Mouse (Mus musculus) G1E (cell line): ENCODE measurements around the gene Gpa33. TPM values are rescaled to one million over a fixed set of nuclear protein-coding genes. Genes with fewer than 3 reads are reported as not detected.
A peak's percentile ranks its signal among the peaks of the same experiment; 100 is the strongest.

Experiments used
- ATAC-seq: 2 replicates; pipeline ENCODE4 v1.8.0; 2016; ENCODE audit warnings: mild to moderate bottlenecking; ENCODE audit not compliant: insufficient number of reproducible peaks, poor library complexity, low FRiP score, severe bottlenecking; ENCODE audit errors: extremely low read depth
- DNase-seq: peaks from one replicate; pipeline ENCODE4 v3.0.0; 2012; ENCODE audit warnings: low spot score
- H3K27me3 ChIP-seq: 2 replicates; pipeline ENCODE4 v1.6.1; 2012; ENCODE audit warnings: mild to moderate bottlenecking, low read length, inconsistent platforms; ENCODE audit not compliant: insufficient read depth
- H3K36me3 ChIP-seq: replicated peaks from 2 replicates; pipeline ENCODE3; 2012; ENCODE audit warnings: mild to moderate bottlenecking, inconsistent platforms
- H3K4me1 ChIP-seq: 2 replicates; pipeline ENCODE4 v1.6.1; 2012; ENCODE audit warnings: low read depth, low read length, inconsistent platforms, mixed read lengths; ENCODE audit not compliant: insufficient read depth
- H3K4me3 ChIP-seq: 2 replicates; pipeline ENCODE4 v1.5.1; 2012; ENCODE audit warnings: low read depth, mild to moderate bottlenecking, inconsistent platforms, low read length, moderate library complexity, mixed read lengths
- H3K9me3 ChIP-seq: replicated peaks from 2 replicates; pipeline ENCODE4 v1.6.1; 2012; ENCODE audit warnings: inconsistent platforms
- CTCF ChIP-seq: IDR thresholded peaks from 2 replicates; pipeline ENCODE4 v1.5.1; 2012; ENCODE audit warnings: low read depth, low read length, inconsistent platforms, mixed read lengths
- GATA1 ChIP-seq: IDR thresholded peaks from 2 replicates; pipeline ENCODE4 v1.6.1; 2012; ENCODE audit warnings: borderline replicate concordance, low read length, inconsistent platforms, mixed read lengths
- GATA2 ChIP-seq: IDR thresholded peaks from 2 replicates; pipeline ENCODE4 v1.6.1; 2012; ENCODE audit warnings: low read depth, low read length, inconsistent platforms, borderline replicate concordance
- POLR2AphosphoS5 ChIP-seq: IDR thresholded peaks from 2 replicates; pipeline ENCODE4 v1.6.1; 2012; ENCODE audit warnings: low read depth, low read length, inconsistent platforms; ENCODE audit not compliant: insufficient replicate concordance
- TAL1 ChIP-seq: conservative IDR thresholded peaks from 2 replicates; pipeline ENCODE4 v1.6.1; 2012; ENCODE audit warnings: low read depth, low read length, inconsistent platforms, mixed read lengths
- polyA plus RNA-seq: library from polyadenylated mRNA; stranded (reverse); fragments of >175 nt; gene quantifications from 2 replicates; pipeline ENCODE4 v1.2.3, GENCODE M21; 2012
- total RNA-seq, 2 experiments: library from RNA; stranded (forward) in 1 of 2; stranded (reverse) in 1 of 2; fragments of 200-1000 nt in 1 of 2; fragments of >200 nt in 1 of 2; fragmentation: Nextera tagmentation in 1 of 2; gene quantifications; 2 replicates each; pipeline ENCODE4 v1.2.3; 2014 to 2017

Gene Gpa33
- total and polyA plus RNA-seq, 3 experiments: 0.05 TPM; not detected in 2

DNA sequence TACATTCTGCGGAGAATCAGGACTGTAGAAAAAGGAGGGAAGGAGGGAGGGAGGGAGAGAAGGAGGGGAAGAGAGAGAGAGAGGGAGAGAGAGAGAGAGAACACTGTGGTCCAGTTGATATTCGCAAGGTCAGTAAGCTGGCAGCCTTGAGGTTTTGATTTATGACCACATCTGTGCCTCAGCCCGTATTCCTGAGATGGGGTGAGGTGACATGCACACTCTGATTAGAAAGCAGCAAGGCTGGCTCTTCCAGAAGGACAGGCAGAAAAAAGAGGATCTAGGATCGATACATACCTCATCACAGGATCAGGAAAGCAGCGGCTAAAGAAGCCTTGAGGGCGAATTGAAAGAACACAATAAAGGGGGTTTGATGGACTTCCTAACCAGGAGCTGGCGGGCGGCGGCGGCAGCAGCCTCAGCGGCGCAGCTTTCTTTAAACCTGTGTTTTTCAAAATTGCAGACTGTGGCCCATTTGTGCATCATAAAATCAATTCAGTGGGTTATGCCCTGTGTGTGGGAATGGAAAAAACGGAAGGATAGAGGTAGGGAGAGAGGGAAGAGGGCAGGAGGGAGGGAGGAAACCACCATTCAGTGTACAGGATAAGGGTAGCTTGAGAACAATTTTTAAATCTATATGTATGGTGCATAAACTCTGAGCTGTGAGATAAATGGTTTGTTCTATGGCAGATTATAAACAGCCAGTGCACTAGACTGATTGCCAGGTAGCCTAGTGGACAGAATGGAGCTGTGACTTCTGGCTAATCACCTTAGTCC, 12.0 kb upstream of the Gpa33 start:
- Histone ChIP-seq H3K4me1 (no peaks in the 10 kb centered on the region), H3K4me3 (no peak overlapping the region), H3K27me3 (peaks cover 7% of the 10 kb centered on the region), H3K36me3 (no peaks in the 10 kb centered on the region), H3K9me3 (no peaks in the 10 kb centered on the region; the same call in 1 of the 2 replicates)
- DNase-seq (no peak), ATAC-seq (no peak)
- TF ChIP-seq GATA1: no peak
- no peak for TF ChIP-seq TAL1
- no peak for TF ChIP-seq POLR2AphosphoS5
- no peak for TF ChIP-seq GATA2
- TF ChIP-seq CTCF: no peak

- H3K4me3 ChIP-seq: no peak overlapping the region
- TF ChIP-seq TAL1 (no peak), CTCF (no peak), POLR2AphosphoS5 (no peak), GATA1 (no peak), GATA2 (no peak)
- DNase-seq (no peak), ATAC-seq (no peak)
- H3K27me3 ChIP-seq: peaks cover 7% of the 10 kb centered on the region
- no peaks in the 10 kb centered on the region for H3K36me3 ChIP-seq
- H3K9me3 ChIP-seq: no peaks in the 10 kb centered on the region; the same call in 1 of the 2 replicates
- H3K4me1 ChIP-seq: peaks cover 7% of the 10 kb centered on the region; the same call in 1 of the 2 replicates
Observed at GRCm38 (mm10) chr1:166122114-166122513, 7.9 kb upstream of the Gpa33 start.

DNA sequence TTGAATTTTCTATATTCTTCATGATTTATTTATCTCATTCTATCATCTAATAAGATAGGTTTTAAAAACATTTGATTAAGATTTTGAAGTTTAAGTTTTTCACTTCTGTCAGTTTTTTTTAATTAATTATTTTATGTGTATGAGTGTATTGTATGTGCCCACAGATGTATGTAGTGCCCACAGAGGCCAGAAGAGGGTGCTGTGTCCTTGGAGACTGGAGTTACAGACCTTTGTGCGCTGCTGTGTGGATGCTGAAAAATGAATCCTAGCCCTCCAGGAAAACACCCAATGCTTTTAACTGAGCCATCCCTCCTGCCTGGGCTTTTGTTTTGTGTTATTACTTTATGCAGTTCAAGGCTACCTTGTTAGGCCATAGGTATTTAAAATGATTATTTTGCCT, 7.0 kb upstream of the Gpa33 start:
- Histone ChIP-seq H3K27me3 (peaks cover 5% of the 10 kb centered on the region), H3K4me1 (peaks cover 7% of the 10 kb centered on the region; the same call in 1 of the 2 replicates), H3K9me3 (no peaks in the 10 kb centered on the region; the same call in 1 of the 2 replicates), H3K4me3 (no peak overlapping the region), H3K36me3 (no peaks in the 10 kb centered on the region)
- DNase-seq (no peak), ATAC-seq (no peak)
- TF ChIP-seq GATA2 (no peak), CTCF (no peak), POLR2AphosphoS5 (no peak), TAL1 (no peak), GATA1 (no peak)

GRCm38 (mm10) chr1:166123751-166124150, 6.3 kb upstream of the Gpa33 start:
- no peak for ATAC-seq
- no peak for DNase-seq
- H3K36me3 ChIP-seq: no peaks in the 10 kb centered on the region
- TF ChIP-seq CTCF (no peak), GATA1 (no peak), POLR2AphosphoS5 (no peak), GATA2 (no peak), TAL1 (no peak)
- no peak overlapping the region for H3K4me3 ChIP-seq
- peaks cover 7% of the 10 kb centered on the region; the same call in 1 of the 2 replicates for H3K4me1 ChIP-seq
- H3K27me3 ChIP-seq: no peaks in the 10 kb centered on the region
- H3K9me3 ChIP-seq: no peaks in the 10 kb centered on the region; the same call in 1 of the 2 replicates

GRCm38 (mm10) chr1:166124932-166125593, 5.0 kb upstream of the Gpa33 start:
- Histone ChIP-seq H3K36me3 (no peaks in the 10 kb centered on the region), H3K4me3 (no peak overlapping the region), H3K9me3 (no peaks in the 10 kb centered on the region; the same call in 1 of the 2 replicates), H3K4me1 (peaks cover 8% of the 10 kb centered on the region; the same call in 1 of the 2 replicates), H3K27me3 (no peaks in the 10 kb centered on the region)
- TF ChIP-seq GATA1 (no peak), CTCF (no peak)
- no peak for DNase-seq
- ATAC-seq: peak; percentile 34; the same call in 1 of the 2 replicates

- Histone ChIP-seq H3K27me3 (peaks cover 7% of the 10 kb centered on the region), H3K4me3 (no peak overlapping the region), H3K9me3 (no peaks in the 10 kb centered on the region; the same call in 1 of the 2 replicates), H3K36me3 (no peaks in the 10 kb centered on the region), H3K4me1 (peaks cover 14% of the 10 kb centered on the region; the same call in 1 of the 2 replicates)
- ATAC-seq (no peak), DNase-seq (no peak)
- TF ChIP-seq GATA2 (no peak), GATA1 (no peak), TAL1 (no peak), POLR2AphosphoS5 (no peak), CTCF (no peak)
Observed at GRCm38 (mm10) chr1:166126290-166126689, 3.7 kb upstream of the Gpa33 start.
